ENCODE assay signal across 21 mouse cellular contexts in genomic region chr9:112498676-112499075, GRCm38 (mm10).
"Had no signal": no experiment of that assay in that cellular context is flagged by ENCODE, and none has a peak within 500 bp of the region (broad histone marks: within the 10 kb centered on the region; RNA-seq: fewer than 3 reads in every experiment).

No protein-coding gene starts in this region.

- H3K4me3 ChIP-seq: kidney, embryonic 15.5 days; limb, embryonic 12.5 days; limb, embryonic 15.5 days; midbrain, embryonic 12.5 days; midbrain, embryonic 15.5 days; neural tube, embryonic 12.5 days; neural tube, embryonic 15.5 days had no signal

- H3K4me2 ChIP-seq: kidney, embryonic 15.5 days; limb, embryonic 12.5 days; limb, embryonic 15.5 days; liver, embryonic 11.5 days; lung, embryonic 14.5 days; midbrain, embryonic 12.5 days; midbrain, embryonic 15.5 days; neural tube, embryonic 12.5 days; neural tube, embryonic 15.5 days had no signal

- H3K4me1 ChIP-seq: kidney, embryonic 15.5 days; limb, embryonic 12.5 days; limb, embryonic 15.5 days; midbrain, embryonic 12.5 days; midbrain, embryonic 15.5 days; neural tube, embryonic 12.5 days; neural tube, embryonic 15.5 days had no signal

- H3K27me3 ChIP-seq: kidney, embryonic 15.5 days; limb, embryonic 12.5 days; limb, embryonic 15.5 days; midbrain, embryonic 12.5 days; midbrain, embryonic 15.5 days; neural tube, embryonic 12.5 days; neural tube, embryonic 15.5 days had no signal

- H3K9me3 ChIP-seq: kidney, embryonic 15.5 days; limb, embryonic 12.5 days; limb, embryonic 15.5 days; midbrain, embryonic 12.5 days; midbrain, embryonic 15.5 days; neural tube, embryonic 12.5 days; neural tube, embryonic 15.5 days had no signal

- DNase-seq: kidney, adult 8-10 months; kidney, postnatal 10 days; kidney, postnatal 36 days; layer of hippocampus, postnatal 36 days; liver, postnatal 0 days; lung, embryonic 14.5 days; retina, postnatal 1 day; thymus, adult 2 months; thymus, postnatal 14 days; thymus, postnatal 4 days had no signal

- H3K27ac ChIP-seq: kidney, embryonic 15.5 days; limb, embryonic 12.5 days; limb, embryonic 15.5 days; liver, embryonic 14.5 days; macrophage; midbrain, embryonic 12.5 days; midbrain, embryonic 15.5 days; neural tube, embryonic 12.5 days; neural tube, embryonic 15.5 days had no signal

- H3K9ac ChIP-seq: kidney, embryonic 15.5 days; limb, embryonic 12.5 days; limb, embryonic 15.5 days; liver, embryonic 14.5 days; liver, postnatal 0 days; lung, embryonic 14.5 days; midbrain, embryonic 12.5 days; midbrain, embryonic 15.5 days; neural tube, embryonic 12.5 days; neural tube, embryonic 15.5 days had no signal

- H3K36me3 ChIP-seq: kidney, embryonic 15.5 days; limb, embryonic 12.5 days; limb, embryonic 15.5 days; midbrain, embryonic 12.5 days; midbrain, embryonic 15.5 days; neural tube, embryonic 12.5 days; neural tube, embryonic 15.5 days had no signal

- ATAC-seq: liver, postnatal 0 days; lung, postnatal 0 days; midbrain, embryonic 15.5 days had no signal
